Mouse (Mus musculus): ENCODE measurements around the gene Kirrel3.

Gene Kirrel3

DNA sequence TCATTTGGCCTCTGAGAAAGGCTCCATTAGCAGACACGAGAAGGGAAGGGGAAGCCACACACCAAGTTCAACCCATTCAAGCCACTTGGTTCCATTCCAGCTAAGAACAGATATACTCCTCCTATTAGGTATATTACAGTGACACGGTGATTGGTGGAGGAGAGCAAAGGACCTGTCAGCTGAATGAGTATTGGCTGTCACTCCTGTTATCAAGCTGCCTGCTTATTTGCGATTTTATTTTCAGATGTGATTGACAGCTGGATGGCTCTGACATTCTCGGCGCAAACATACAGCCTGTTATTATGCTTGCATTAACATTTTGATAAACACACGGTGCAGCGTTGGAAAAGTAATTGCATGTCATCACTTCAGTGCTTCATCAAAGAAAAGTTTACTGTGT is 118.1 kb downstream of the Kirrel3 start:
- DNase-seq (ENCODE audit: low spot score) = no peak

DNA sequence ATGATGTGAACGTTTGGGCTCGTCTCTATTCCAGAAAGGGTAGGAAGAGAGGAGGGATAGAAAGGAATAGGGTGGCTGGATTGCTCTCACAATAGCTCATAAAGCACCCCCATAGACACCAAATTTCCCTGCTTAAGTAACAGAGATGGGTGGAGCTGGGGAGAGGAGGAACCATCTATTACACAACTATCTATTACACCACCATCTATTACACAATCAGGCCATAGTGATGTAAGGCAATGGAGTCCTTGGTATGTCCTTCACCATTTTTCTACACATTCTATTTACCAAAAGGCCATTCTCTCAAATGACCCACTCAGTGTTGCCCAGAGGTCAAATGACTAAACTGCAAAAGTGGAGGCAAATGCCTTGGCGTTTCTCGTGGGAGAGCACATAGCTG is 119.2 kb downstream of the Kirrel3 start:
- DNase-seq (ENCODE audit: low spot score) = no peak

DNA sequence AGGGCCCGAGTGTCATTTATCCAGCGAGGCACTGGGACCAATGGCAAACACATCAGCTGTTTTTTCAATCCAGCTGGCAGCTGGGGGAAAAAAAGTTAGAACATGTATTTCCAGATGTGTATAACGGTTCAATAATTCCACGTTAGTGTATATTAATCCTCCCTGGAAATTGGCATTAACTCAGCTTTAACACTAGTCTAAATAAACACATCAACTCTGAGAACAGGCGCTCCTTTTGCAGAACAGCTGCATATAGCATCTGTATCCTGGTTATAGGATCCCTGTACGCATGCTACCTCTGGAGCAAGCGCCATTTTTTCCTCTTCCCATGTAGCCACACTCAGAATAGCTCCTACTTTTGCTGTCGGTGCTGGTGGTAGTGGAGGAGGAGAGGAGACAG is 119.8 kb downstream of the Kirrel3 start:
- no peak for DNase-seq (ENCODE audit: low spot score)

DNA sequence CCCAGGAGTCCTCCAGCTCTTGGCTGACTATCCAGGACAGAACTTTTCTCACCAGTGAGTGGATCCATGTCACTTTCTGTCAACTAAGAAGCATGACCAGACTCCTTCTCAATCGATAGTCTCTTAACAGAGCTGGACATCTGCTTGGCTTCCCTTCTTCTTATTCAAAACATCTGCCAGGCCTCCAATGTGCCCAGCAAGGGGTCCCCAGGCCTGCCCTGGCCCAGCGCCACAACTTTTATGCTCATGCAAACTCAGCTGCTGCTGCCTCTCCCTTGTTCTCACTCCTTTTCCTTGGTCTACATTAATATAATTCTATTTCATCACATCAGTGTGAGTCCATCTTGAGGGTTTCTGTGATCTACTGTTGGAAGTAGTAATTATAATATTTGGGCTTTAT is 122.3 kb downstream of the Kirrel3 start:
- no peak for DNase-seq (ENCODE audit: low spot score)

- no peak for DNase-seq (ENCODE audit: low spot score)
Observed at GRCm38 (mm10) chr9:34612886-34613769, 127.4 kb downstream of the Kirrel3 start.

DNA sequence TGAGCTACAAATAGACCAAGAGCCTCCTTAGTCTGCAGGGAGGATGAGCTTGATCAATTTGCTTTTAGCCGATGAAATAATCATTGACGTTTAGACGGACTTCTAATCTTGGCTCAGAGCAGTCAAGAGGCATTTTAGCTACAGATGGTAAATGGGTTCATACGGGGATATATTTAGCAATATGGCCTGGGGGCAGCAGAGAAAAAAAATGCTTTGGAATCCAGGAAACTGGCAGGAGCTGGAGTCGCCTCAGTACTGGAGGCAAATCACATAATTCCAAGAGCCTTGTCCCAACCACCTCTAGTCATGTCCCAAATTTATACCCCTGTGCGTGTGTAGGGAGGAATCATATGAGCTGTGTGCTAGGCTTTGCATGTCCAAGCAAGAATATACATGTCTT is 132.4 kb downstream of the Kirrel3 start:
- no peak for DNase-seq (ENCODE audit: low spot score)

DNA sequence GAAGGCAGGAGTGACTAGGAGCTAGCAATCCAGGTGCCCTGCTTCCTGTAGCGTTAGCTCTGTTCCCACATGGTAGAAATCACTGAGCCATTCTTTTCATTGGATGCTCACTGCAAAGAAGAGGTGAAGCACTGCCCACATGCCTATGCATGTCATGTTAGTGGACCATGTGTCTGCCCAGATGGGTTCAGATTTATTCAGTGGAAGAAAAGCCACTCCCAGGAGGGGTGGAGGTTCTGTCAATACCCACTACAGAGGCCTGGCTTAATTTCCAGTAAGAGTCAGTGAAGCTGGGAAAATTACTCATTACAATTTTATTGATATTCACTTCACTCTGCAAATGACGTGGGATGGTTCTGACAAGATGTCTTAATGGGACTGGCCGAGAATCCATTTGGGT is 134.2 kb downstream of the Kirrel3 start:
- no peak for DNase-seq (ENCODE audit: low spot score)

DNA sequence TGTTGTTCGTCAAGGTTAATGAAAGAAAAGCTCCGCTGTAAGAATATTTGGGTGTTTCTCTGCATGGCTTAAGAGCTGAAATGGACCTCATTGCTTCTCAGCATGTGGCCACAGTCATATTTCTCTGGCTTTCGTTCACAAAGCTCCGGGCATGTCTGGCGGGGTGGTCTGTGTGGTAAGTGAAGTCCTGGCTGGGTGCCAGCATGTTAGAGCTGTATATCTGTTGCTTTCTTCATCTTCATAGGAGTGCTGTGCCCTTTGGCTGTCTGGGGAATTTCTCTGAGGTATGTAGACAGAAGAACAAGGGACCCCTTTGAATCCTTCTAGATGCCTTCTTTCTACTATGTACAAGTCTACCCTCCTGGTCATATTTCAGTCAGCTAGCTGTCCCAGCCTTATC is 137.8 kb downstream of the Kirrel3 start:
- no peak for DNase-seq (ENCODE audit: low spot score)

GRCm38 (mm10) chr9:34624021-34624420 is 138.3 kb downstream of the Kirrel3 start:
- DNase-seq (ENCODE audit: low spot score) = no peak

DNA sequence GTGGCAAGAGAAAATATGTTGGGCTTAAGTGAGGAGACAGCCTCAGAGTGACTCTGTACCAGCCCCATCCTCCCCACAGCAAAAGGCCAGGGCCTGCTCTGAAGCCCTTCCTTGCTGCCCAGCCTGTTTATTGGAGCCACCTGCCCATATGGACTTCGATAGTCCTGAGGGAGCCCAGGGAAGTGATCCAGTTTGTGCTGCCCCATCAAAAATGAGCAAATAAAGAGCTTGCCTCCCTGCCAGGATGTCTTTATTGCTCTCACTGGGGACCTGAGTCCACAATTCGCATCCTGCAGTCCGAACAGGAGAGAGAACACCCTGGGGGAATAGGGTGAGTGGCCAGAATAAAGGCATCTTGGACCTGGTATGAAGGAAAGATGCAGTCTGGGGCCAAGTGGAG is 143.1 kb downstream of the Kirrel3 start:
- DNase-seq (ENCODE audit: low spot score) = no peak

GRCm38 (mm10) chr9:34635696-34636095 is 150.0 kb downstream of the Kirrel3 start:
- no peak for DNase-seq (ENCODE audit: low spot score)

GRCm38 (mm10) chr9:34643917-34644316 is 158.2 kb downstream of the Kirrel3 start:
- DNase-seq (ENCODE audit: low spot score) = no peak

DNA sequence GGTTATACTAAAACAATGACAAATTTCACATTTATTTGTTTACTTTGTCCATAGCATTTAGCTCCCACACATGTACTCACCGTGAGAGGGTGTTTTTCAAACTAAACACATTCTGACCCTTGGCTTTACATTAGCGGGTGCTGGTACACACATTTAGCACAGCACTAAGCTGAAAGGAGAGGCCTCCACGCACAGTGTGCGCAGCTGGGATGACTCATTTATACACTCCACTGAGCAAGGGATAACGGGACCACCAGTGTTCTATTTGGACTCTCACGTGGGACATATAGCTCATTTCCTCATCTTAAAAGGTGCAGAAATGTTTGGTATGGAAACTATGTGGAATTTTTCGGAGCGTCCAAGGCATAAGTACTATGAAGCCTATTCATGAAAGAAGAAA is 158.7 kb downstream of the Kirrel3 start:
- no peak for DNase-seq (ENCODE audit: low spot score)

DNA sequence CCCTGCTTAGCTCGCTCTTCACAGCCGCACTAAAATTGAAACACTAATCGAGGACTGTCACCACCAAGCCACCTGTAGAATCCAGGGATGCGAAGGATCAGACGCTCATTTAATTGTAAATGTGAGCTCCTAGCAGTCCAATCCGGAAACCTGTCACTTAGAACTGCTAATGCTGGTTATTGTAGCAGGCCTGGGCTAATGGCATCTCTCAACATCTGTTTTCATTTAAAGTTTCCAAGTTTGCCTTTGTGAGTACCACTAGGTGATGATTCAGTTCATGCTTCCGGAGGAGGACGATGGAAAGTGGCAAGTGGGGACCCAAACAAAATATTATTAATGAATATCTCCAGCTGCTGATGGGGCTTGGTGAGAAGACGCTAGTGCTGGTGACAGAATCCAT is 161.1 kb downstream of the Kirrel3 start:
- no peak for DNase-seq (ENCODE audit: low spot score)

GRCm38 (mm10) chr9:34652278-34652677 is 166.6 kb downstream of the Kirrel3 start:
- no peak for DNase-seq (ENCODE audit: low spot score)

GRCm38 (mm10) chr9:34653141-34653540 is 167.4 kb downstream of the Kirrel3 start:
- DNase-seq (ENCODE audit: low spot score) = no peak

DNA sequence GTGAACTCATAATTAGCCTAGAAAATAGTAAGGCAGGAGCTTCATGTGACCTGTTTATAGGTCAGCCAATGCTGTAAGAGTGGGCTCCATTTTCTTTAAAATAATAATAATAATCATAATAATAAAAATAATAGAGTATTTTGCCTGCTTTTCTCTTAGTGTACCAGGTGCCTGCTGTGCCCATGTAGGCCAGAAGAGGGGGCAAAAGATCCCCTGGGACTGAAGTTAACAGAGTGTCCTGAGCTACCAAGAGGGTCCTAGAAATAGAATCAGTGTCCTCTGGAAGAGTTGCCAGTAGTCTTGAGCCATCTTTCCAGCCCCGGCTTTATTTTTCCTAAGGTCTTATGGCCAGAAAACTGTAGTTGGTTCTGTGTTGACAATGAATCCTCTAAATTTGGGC is 174.9 kb downstream of the Kirrel3 start:
- no peak for DNase-seq (ENCODE audit: low spot score)

DNA sequence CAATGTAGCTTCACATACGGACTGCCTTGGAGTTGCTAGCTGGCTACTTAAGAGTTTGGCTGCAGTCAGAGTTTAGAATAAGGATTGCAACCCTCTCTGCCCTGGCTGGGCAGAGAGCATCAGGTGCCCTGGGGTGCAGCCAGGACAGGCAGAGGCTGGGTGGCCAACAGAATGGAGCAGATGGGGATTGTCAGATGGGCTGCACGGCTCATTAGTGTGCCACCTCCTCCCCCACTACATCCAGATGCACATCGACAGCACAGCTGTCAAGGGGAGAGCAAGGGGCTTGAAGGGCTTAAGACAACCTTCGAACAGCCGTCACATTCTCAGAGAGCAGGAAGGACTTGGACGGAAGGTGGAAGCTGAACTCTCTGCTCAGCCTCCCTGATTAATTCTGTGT is 177.7 kb downstream of the Kirrel3 start:
- DNase-seq (ENCODE audit: low spot score) = no peak

GRCm38 (mm10) chr9:34665361-34666129 is 179.9 kb downstream of the Kirrel3 start:
- DNase-seq (ENCODE audit: low spot score) = no peak

- DNase-seq (ENCODE audit: low spot score) = no peak
Observed at GRCm38 (mm10) chr9:34667182-34667581, 181.5 kb downstream of the Kirrel3 start.

- no peak for DNase-seq (ENCODE audit: low spot score)
Observed at GRCm38 (mm10) chr9:34670906-34671305, 185.2 kb downstream of the Kirrel3 start.

- DNase-seq (ENCODE audit: low spot score) = no peak
Observed at GRCm38 (mm10) chr9:34686798-34687197, 201.1 kb downstream of the Kirrel3 start.

DNA sequence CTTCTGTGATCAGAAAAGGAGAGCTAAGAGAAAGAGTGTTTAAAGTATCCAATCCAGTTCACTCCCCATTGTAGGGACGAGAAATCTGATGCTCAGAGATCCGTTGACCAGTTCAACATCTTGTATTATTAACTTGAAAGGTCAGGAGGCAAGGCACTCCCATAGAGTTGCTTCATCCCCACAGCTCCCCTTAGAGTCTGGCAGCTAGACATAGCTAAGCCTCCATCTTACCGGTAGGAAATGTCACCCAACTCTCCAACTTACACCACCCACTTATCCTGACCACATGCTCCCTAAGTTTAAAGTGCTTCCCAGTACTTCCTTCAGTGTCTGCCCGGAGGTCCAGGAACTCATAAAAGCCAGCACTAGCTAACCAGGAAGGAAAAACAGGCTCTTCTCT is 202.7 kb downstream of the Kirrel3 start:
- DNase-seq (ENCODE audit: low spot score) = no peak
